Mouse (Mus musculus): ENCODE measurements around the gene Cnot4. TPM values are rescaled to one million over a fixed set of nuclear protein-coding genes. Genes with fewer than 3 reads are reported as not detected.

Cnot4 gene
- polyA plus RNA-seq, 1 experiment from 2014 or later, result 19.5 TPM

- ChIA-PET POLR2A (no interaction called here), CTCF (interaction anchor here (1.0 to 2.1 kb wide), 4 partner anchors 17 to 58 kb away, joined by 3 to 6 read pairs (median 4); no protein-coding TSS in a partner anchor)
- ATAC-seq (peak; percentile 62), DNase-seq (ENCODE audit: low read depth, low spot score) (peak; percentile 39)
- H3K27me3 ChIP-seq, result no peaks in the 10 kb centered on the region
- TF ChIP-seq CTCF (IDR thresholded peaks at IDR 0.05), result peak; percentile 93
- in situ Hi-C loops (cut with MboI; ENCODE audit: low pct_unique_long_range_greater_than_20kb), result loop anchor here (5.0 kb wide), 1 partner anchor 48 kb away; no protein-coding TSS in a partner anchor
Observed at GRCm38 (mm10) chr6:34995265-34995681, 138.3 kb downstream of the Cnot4 start.

- H3K27me3 ChIP-seq, result no peaks in the 10 kb centered on the region
- no peak for TF ChIP-seq CTCF (IDR thresholded peaks at IDR 0.05)
- CTCF ChIA-PET, result interaction anchor here (1.0 to 2.1 kb wide), 5 partner anchors 16 to 58 kb away, joined by 3 to 6 read pairs (median 3); no protein-coding TSS in a partner anchor
- in situ Hi-C loops (cut with MboI; ENCODE audit: low pct_unique_long_range_greater_than_20kb), result loop anchor here (5.0 kb wide), 1 partner anchor 47 kb away; no protein-coding TSS in a partner anchor
- DNase-seq (ENCODE audit: low read depth, low spot score), result no peak
- POLR2A ChIA-PET, result interaction anchor here (0.6 kb wide), 1 partner anchor 67 kb away, joined by 4 read pairs; no protein-coding TSS in a partner anchor
- ATAC-seq, result no peak
Observed at GRCm38 (mm10) chr6:34994692-34995091, 138.8 kb downstream of the Cnot4 start.

- CTCF ChIA-PET, result interaction anchor here (0.7 kb wide), 1 partner anchor 32 kb away, joined by 3 read pairs; no protein-coding TSS in a partner anchor
Observed at GRCm38 (mm10) chr6:34989263-34989662, 144.3 kb downstream of the Cnot4 start.

GRCm38 (mm10) chr6:34988081-34988761 lies 145.3 kb downstream of the Cnot4 start, which contains the start of gene Slc23a4:
Gene Slc23a4 (minus strand): TSS chr6:34988404.
- no peak for DNase-seq (ENCODE audit: low read depth, low spot score)
- POLR2A ChIA-PET, result interaction anchor here (0.8 kb wide), 1 partner anchor 31 kb away, joined by 4 read pairs; no protein-coding TSS in a partner anchor

More at GRCm38 (mm10) chr6:34989263-34989662, 144.3 kb downstream of the Cnot4 start:
- no peaks in the 10 kb centered on the region for H3K27me3 ChIP-seq
- ATAC-seq (no peak), DNase-seq (ENCODE audit: low read depth, low spot score) (no peak)
- TF ChIP-seq CTCF (IDR thresholded peaks at IDR 0.05), result no peak
- POLR2A ChIA-PET, result interaction anchor here (0.8 kb wide), 1 partner anchor 32 kb away, joined by 4 read pairs; no protein-coding TSS in a partner anchor
- in situ Hi-C loops (cut with MboI; ENCODE audit: low pct_unique_long_range_greater_than_20kb), result no loop called here

GRCm38 (mm10) chr6:34987085-34987645 lies 146.4 kb downstream of the Cnot4 start:
- DNase-seq (ENCODE audit: low read depth, low spot score) (no peak), ATAC-seq (no peak)
- in situ Hi-C loops (cut with MboI; ENCODE audit: low pct_unique_long_range_greater_than_20kb), result no loop called here
- no peaks in the 10 kb centered on the region for H3K27me3 ChIP-seq
- ChIA-PET CTCF (no interaction called here), POLR2A (no interaction called here)
- no peak for TF ChIP-seq CTCF (IDR thresholded peaks at IDR 0.05)

More at GRCm38 (mm10) chr6:34988081-34988761, 145.3 kb downstream of the Cnot4 start, which contains the start of gene Slc23a4:
- in situ Hi-C loops (cut with MboI; ENCODE audit: low pct_unique_long_range_greater_than_20kb), result no loop called here
- TF ChIP-seq CTCF (IDR thresholded peaks at IDR 0.05), result no peak
- no peak for ATAC-seq
- H3K27me3 ChIP-seq, result no peaks in the 10 kb centered on the region
- CTCF ChIA-PET, result interaction anchor here (0.6 kb wide), 1 partner anchor 32 kb away, joined by 3 read pairs; no protein-coding TSS in a partner anchor

- in situ Hi-C loops (cut with MboI; ENCODE audit: low pct_unique_long_range_greater_than_20kb), result no loop called here
- ChIA-PET POLR2A (no interaction called here), CTCF (interaction anchor here (1.1 to 2.1 kb wide), 3 partner anchors 12 to 25 kb away, joined by 3 to 6 read pairs (median 5); no protein-coding TSS in a partner anchor)
- ATAC-seq (no peak), DNase-seq (ENCODE audit: low read depth, low spot score) (no peak)
- no peak for TF ChIP-seq CTCF (IDR thresholded peaks at IDR 0.05)
- no peaks in the 10 kb centered on the region for H3K27me3 ChIP-seq
Observed at GRCm38 (mm10) chr6:34980661-34981060, 152.9 kb downstream of the Cnot4 start.

- DNase-seq (ENCODE audit: low read depth, low spot score) (no peak), ATAC-seq (no peak)
- CTCF ChIA-PET, result interaction anchor here (2.1 kb wide), 1 partner anchor 15 kb away, joined by 6 read pairs; no protein-coding TSS in a partner anchor
- TF ChIP-seq CTCF (IDR thresholded peaks at IDR 0.05), result no peak
- POLR2A ChIA-PET, result no interaction called here
- in situ Hi-C loops (cut with MboI; ENCODE audit: low pct_unique_long_range_greater_than_20kb), result no loop called here
- H3K27me3 ChIP-seq, result no peaks in the 10 kb centered on the region
Observed at GRCm38 (mm10) chr6:34979291-34979690, 154.2 kb downstream of the Cnot4 start.

Other genes with a start within 250 kb of the Cnot4 start
- gene Wdr91, start 222.8 kb downstream of the Cnot4 start, polyA plus RNA-seq (2021), result 15.5 TPM
- not detected for gene Stra8, start 213.6 kb downstream of the Cnot4 start, polyA plus RNA-seq (2021)
- gene Slc23a4, start 145.3 kb downstream of the Cnot4 start, polyA plus RNA-seq (2021), result 0.10 TPM
- gene Nup205, start 43.7 kb upstream of the Cnot4 start, polyA plus RNA-seq (2021), result 43.6 TPM
- not detected for gene Slc13a4, start 174.4 kb upstream of the Cnot4 start, polyA plus RNA-seq (2021)
- gene Fam180a, start 192.4 kb upstream of the Cnot4 start, polyA plus RNA-seq (2021), result not detected

All from Patski (cell line).